Mouse (Mus musculus) heart, adult 18-20 months (tissue): ENCODE measurements at regions not wholly inside any gene's neighbourhood (a gene's known extent, or its start where the extent isn't known, plus 50 kb on each side); places are given as distances from the start of the nearest gene placed in this dataset.
"Not testable (repeated sequence)": the region's sequence is repeated elsewhere in the genome, so short reads cannot be mapped to it uniquely, and the experiment has no call there.

Experiments
- DNase-seq, 2 experiments: peaks; one replicate each; pipeline ENCODE4 v3.0.0; 2021 to 2022; ENCODE audit warnings: mixed read lengths in 1 of 2

DNA sequence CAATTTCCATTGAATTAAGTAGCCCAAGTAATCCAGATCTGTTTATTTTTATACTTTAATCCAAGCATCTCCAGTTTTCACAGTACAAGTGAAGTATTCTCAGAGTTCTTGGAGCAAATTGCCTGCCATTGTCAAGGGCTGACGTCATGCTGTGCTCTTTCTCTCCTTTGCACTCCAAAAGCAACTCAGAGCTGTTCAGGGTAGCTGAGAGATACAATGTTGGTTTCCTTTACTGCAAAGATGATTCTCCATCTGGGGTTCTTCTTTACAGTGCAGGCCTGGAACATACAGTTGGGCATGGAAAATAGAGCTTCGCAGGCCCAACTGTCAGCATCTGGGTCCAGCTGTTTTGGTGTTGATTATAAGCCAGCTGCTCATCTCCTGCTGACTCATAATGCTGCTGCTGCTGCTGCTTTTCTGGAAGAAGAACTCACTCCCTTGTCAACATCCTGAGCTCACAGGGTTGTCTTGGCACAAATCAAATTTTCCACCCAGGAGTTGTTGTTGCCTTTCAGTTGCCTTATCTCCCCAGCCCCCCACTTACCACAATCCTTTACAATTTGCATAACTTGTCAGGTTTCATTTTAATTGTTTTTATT lies 454.7 kb upstream of the Slc5a7 start:
- peak; percentile 34 to 52 for DNase-seq

GRCm38 (mm10) chr17:54752917-54753316 lies 454.1 kb upstream of the Slc5a7 start:
- DNase-seq = no peak

GRCm38 (mm10) chr17:54735836-54736235 lies 437.0 kb upstream of the Slc5a7 start:
- no peak for DNase-seq

DNA sequence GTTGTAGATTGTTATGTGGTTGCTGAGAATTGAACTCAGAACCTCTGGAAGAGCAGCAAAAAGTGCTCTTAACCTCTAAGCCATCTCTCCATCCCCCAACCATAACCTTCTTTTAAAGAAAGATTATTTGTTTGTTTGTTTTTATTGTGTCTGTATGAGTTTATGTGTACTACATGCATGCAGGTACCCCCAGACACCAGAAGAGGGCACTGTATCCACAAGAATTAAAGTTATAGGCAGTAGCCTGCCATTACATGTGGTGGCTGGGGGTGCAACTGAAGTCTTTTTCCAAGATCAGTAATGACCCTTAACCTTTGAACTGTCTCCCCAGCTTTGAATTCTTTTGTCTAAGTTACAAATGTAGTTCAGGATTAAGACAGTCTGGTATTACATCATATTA lies 428.8 kb upstream of the Slc5a7 start:
- DNase-seq = no peak

DNA sequence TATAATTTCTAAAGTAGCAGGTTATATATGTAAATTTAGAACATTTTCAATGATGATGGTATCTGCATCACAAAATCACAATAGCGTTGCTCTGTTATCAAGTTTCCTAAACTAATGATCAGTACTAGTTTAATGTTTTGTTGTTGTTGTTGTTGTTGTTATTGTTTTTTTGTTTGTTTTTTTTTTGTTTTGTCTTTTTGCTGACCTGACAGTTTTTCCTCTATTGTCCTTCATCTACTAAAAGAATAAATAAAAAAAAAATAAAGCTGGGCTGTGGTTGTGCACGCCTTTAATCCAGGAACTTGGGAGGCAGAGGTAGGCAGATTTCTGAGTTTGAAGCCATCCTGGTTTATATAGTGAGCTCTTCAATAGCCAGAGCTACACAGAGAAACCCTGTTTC lies 427.9 kb upstream of the Slc5a7 start:
- no peak for DNase-seq

GRCm38 (mm10) chr17:54713026-54713425 lies 414.2 kb upstream of the Slc5a7 start:
- no peak for DNase-seq

GRCm38 (mm10) chr17:54707811-54708210 lies 409.0 kb upstream of the Slc5a7 start:
- DNase-seq = not testable (repeated sequence)

DNA sequence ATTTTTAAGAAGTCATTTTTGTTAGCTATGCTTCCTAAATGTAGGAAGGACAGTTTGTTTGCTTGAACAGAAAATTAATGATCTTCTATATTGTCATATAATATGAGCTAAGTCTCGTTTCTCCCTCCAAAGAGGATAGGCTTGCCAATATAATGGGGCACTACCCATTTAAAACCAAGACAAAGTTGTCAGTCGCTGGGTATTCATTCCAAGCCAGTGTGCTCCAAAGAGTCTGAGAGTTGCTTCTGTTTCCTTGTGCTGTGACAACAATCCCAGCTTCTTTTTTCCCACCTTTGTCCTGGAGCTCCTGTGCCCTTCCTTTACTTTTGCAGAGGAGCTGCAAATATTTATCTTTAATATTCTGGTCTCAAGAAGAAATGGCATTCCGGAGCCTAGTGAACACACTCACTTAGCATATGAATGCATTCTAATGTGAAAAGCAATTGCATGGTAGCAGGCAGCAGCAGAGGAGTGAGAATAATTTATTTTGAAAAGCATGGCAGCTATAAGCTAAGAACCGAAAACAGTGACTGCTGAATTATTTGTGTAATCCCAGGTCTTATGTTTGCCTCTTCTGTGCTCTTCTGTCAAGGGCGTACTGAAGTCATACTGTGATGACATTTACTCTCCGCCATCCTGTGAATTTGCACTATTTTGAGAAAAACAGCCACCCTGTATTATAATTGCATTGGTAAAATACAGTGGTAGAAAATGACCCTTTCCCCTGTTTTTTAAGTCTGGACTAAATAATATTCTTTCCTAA lies 402.7 kb upstream of the Slc5a7 start:
- DNase-seq = no peak

DNA sequence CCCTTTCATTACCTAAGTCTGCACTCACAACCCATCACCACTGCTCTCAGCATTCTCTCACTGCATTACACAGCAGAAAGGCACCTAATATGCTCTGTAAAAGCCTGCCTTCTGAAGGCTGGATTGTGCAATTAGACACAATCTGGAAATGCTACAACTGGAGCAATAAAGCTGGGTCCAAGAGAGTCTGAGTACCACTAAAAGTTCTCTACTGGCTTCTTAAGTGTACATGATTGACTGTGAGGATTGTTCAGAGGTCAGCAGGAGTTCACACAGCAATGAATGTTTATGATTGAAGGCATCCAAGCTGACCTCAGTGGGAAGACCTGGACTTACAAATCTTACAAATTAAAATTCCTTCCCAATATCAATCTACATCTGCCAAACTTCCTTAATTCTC lies 395.8 kb upstream of the Slc5a7 start:
- no peak for DNase-seq

DNA sequence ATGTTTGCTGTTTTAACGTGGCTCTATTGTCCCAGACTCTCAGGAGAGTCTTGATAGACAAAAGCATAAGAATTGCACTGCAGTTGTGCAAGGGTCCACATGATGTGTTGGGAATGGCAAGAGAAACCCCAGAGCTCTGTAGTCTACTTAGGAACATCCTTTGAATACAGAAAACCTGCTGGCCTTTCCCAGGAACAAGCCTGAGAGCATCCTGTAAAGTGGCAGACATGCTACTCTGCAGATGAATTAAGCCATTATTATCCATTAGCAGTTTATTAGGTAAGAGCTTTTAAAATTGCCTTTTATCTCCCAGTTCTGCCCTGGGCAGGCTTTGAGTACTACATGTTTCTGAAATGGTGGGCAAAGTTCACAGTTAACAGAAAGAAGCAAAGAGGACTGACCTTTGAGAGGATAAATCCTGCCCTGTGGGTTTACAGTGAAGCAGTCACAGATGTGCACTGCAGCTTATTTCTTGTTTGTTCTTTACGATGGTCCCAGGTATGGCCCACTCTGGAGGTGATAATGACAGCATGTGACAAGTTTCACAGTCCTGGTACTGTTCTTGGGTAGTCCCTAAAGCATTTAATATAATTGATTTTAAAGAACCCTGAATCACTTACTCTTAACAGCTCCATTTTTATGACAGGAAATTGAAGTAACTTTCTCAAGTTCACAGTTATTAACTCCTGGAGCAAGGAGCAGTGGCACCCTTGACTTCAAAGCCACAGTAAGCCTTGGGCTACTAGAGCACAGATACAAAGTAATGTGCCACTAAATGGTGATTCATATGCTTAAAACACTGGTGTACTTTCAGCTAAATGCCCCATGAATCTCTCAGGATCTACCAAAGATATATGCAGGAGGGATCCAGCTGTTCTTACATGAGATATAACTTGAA lies 386.6 kb upstream of the Slc5a7 start:
- DNase-seq = no peak

DNA sequence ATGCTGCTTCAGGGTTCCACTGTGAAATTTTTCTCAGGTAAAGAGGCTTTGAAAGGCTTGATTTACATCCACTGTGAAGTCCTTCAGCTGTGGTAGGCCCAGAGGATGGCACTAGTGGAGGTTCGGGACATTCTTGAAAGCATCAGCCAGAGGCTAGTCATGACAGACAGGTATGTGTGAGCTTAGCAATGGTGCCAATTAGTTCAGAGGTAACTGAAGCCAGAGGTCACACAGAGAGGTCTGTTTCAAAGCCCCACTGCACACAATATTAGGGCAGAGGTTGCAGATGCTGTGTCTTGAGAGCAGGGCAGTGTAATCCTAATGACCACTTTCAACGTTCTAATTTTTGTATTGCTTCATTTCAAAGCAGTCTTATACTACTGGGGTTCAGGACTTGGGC lies 379.3 kb upstream of the Slc5a7 start:
- DNase-seq = no peak

DNA sequence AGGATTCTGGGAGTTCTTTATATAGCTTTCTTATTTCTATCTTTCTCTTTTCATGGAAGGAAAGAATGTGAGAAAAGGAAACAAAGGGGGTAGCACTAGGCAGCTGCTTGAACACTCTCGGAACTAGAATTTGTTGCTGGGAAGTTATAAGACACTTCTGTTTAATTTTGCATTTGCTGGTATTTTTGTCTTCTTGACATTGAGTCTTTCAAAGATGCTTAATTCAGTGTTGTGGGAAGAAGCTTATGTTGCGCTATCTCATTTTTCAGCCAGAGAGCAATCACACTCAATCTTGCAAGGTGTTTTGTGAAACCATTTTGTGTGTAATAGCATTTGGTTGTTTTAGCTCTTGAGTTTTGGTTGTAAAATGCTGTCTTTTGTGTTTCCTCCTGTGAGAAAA lies 370.7 kb upstream of the Slc5a7 start:
- DNase-seq = no peak

DNA sequence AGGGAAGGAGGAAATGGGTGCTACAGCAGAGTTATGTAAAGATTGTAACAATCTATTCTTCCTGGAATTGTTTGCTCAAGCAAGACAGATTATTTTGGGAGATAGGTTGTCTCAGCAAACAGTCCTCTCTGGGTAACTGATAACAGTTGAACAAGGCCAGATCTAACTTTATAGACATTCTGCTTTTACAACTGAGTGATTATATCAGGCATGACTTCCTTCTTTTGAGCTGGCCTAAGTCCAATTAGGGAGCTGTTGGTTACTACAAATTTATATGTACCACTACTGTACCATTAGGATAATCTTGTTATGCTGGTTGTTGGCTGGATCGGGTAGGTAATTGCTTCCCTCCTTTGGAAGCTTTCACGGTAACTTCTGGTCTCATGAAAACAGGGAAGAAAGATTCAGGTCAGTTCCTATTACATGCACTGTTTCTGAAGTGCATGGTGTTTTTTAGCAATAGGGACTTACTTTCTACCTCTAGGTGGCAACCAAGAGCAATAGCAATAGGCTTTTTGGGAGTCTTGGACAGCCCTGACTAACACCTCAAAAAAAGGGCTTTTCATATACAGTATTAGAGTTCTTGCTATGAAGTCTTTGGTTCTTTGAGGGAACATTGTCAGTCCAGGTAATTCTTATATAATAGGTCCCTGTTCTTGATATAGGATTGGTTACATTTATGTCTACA lies 363.9 kb upstream of the Slc5a7 start:
- peak in 1 of 2 experiments; percentile 5 for DNase-seq

DNA sequence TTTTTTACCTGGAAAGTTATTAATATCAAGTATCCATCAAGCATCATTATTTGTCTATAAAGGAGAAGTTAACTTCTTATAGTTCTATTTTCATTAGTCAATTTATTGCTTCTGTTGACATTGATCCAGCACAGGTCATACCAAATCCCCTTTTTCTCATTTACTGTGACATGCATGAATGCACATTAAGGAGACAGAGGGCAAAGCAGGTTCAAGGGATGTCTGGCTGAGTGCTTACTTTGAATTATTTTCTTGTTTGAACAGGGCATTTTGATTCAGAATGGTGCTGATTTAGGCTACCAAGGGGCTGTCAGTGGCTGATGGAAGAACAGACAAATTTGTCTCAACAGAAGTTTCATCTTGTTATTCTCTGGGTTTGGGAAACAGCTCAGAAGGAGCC lies 357.7 kb upstream of the Slc5a7 start:
- DNase-seq = no peak
